In genomic region chrX:71268972-71269371, GRCm38 (mm10) we compare ENCODE assay signal across 14 mouse cellular contexts. TPM values are rescaled to one million over a fixed set of nuclear protein-coding genes. Genes with fewer than 3 reads are reported as not detected.
DNase-seq lines count a peak whose midpoint lies in the region; ATAC-seq and TF ChIP-seq lines count a peak whose summit lies in the region.
"Had no signal": no experiment of that assay in that cellular context is flagged by ENCODE, and none has a peak within 500 bp of the region (broad histone marks: within the 10 kb centered on the region; RNA-seq: fewer than 3 reads in every experiment).

No protein-coding gene starts in this region.

- no peak overlapping the region for H3K4me3 ChIP-seq in lung, postnatal 0 days (ENCODE audit: low read depth, low read length)
- H3K4me3 ChIP-seq: forebrain, embryonic 10.5 days; liver, embryonic 13.5 days had no signal

- 57% methylated on average over 1 of the region's 1 CpGs for WGBS in lung, postnatal 0 days

- no peaks in the 10 kb centered on the region for H3K9me3 ChIP-seq in lung, postnatal 0 days (ENCODE audit: low read length)
- H3K9me3 ChIP-seq: forebrain, embryonic 10.5 days; liver, embryonic 13.5 days had no signal

- H3K27ac ChIP-seq in lung, postnatal 0 days (ENCODE audit: low read length): no peak overlapping the region
- H3K27ac ChIP-seq: forebrain, embryonic 10.5 days; hindbrain, embryonic 14.5 days; liver, embryonic 13.5 days; macrophage had no signal

- H3K4me1 ChIP-seq in lung, postnatal 0 days (ENCODE audit: insufficient read depth, low read depth, low read length): no peaks in the 10 kb centered on the region
- H3K4me1 ChIP-seq: forebrain, embryonic 10.5 days; liver, embryonic 13.5 days had no signal

- H3K27me3 ChIP-seq in lung, postnatal 0 days (replicated peaks; ENCODE audit: insufficient read depth, low read length): no peaks in the 10 kb centered on the region
- H3K27me3 ChIP-seq: liver, embryonic 13.5 days had no signal

- H3K36me3 ChIP-seq in lung, postnatal 0 days (ENCODE audit: insufficient read depth, low read length): no peaks in the 10 kb centered on the region
- H3K36me3 ChIP-seq: forebrain, embryonic 10.5 days; liver, embryonic 13.5 days had no signal

- no peak for ATAC-seq in lung, postnatal 0 days

- H3K4me2 ChIP-seq in lung, postnatal 0 days (replicated peaks; ENCODE audit: low read depth, low read length): no peak overlapping the region
- H3K4me2 ChIP-seq: hindbrain, embryonic 14.5 days; liver, embryonic 13.5 days had no signal

- TF ChIP-seq CTCF in lung, postnatal 0 days (IDR thresholded peaks at IDR 0.05): no peak

- no peak for TF ChIP-seq EP300 in lung, postnatal 0 days (IDR thresholded peaks at IDR 0.05)

- no peak overlapping the region for H3K9ac ChIP-seq in lung, postnatal 0 days (replicated peaks; ENCODE audit: low read depth)
- H3K9ac ChIP-seq: hindbrain, embryonic 14.5 days; liver, embryonic 13.5 days had no signal

- DNase-seq in cerebellum, adult 11 months: peak; percentile 6
- DNase-seq in cerebellum, postnatal 25 days: peak; percentile 19 to 34
- peak; percentile 17 for DNase-seq in layer of hippocampus, adult 9-10 months (ENCODE audit: low spot score)
- DNase-seq in right cerebral cortex, adult 2 months (ENCODE audit: low spot score in 2 of 2): peak; percentile 17 to 29
- no peak for DNase-seq in lung, postnatal 0 days (ENCODE audit: low spot score)
- no peak for DNase-seq in heart, adult 8-10 months (ENCODE audit: low spot score)
- DNase-seq in adrenal gland, postnatal 10 days: no peak
- no peak for DNase-seq in liver
- DNase-seq: gastrocnemius, postnatal 25 days; kidney, adult 18-20 months; liver, embryonic 13.5 days had no signal

RNA-seq across cellular contexts. Expression of gene Mtm1, which starts 58.4 kb away (rescaled TPM):
- 8.4 and 8.8 TPM in 2 replicates for polyA plus RNA-seq in lung, postnatal 0 days (2015; fragmentation: Nextera tagmentation; extraction: Ambion mirVana)
- total RNA-seq in heart, adult 8-10 months (2022): 10 to 100 TPM; 14.8 to 17.8 (median 17.2) TPM
- 10 to 100 TPM; 18.2 to 32.6 TPM for total RNA-seq in adrenal gland, postnatal 10 days (2021)

Comparison
In these comparisons a context has a peak if more than half of its experiments do, and no peak if none do; other contexts are left out.
1. DNase-seq: peak in cerebellum, adult 11 months (single experiment), cerebellum, postnatal 25 days (2 of 2), layer of hippocampus, adult 9-10 months (single experiment) and right cerebral cortex, adult 2 months (2 of 2); none in lung, postnatal 0 days (single experiment), heart, adult 8-10 months (single experiment), adrenal gland, postnatal 10 days (single experiment) and liver (single experiment).